Mouse (Mus musculus) kidney, embryonic 14.5 days (tissue): Measurements from ENCODE around the gene Abca15. TPM values are rescaled to one million over a fixed set of nuclear protein-coding genes. Genes with fewer than 3 reads are reported as not detected.

Source experiments
- ATAC-seq: fragments of 200-750 bp; cut with Nextera tagmentation; 2 replicates; pipeline ENCODE4 v1.8.0; 2017; ENCODE audit warnings: moderate number of reproducible peaks, mild to moderate bottlenecking, moderate TSS enrichment, moderate library complexity; ENCODE audit not compliant: low FRiP score, low TSS enrichment
- H3K27ac ChIP-seq: fragments of 300-500 bp; sonication (generic); 2 replicates; pipeline ENCODE4 v1.5.1; 2014; ENCODE audit warnings: low read depth, mild to moderate bottlenecking, low read length, moderate library complexity, mixed read lengths
- H3K27me3 ChIP-seq: fragments of 300-500 bp; sonication (generic); 2 replicates; pipeline ENCODE4 v1.6.1; 2014; ENCODE audit warnings: mild to moderate bottlenecking, low read length; ENCODE audit not compliant: control insufficient read depth, insufficient read depth
- H3K36me3 ChIP-seq: fragments of 300-500 bp; sonication (generic); 2 replicates; pipeline ENCODE4 v1.6.1; 2014; ENCODE audit warnings: low read length, mixed read lengths; ENCODE audit not compliant: control insufficient read depth, insufficient read depth
- H3K4me1 ChIP-seq: fragments of 300-500 bp; sonication (generic); 2 replicates; pipeline ENCODE4 v1.6.1; 2014; ENCODE audit warnings: low read length, mixed read lengths; ENCODE audit not compliant: control insufficient read depth, insufficient read depth
- H3K4me2 ChIP-seq: fragments of 300-500 bp; sonication (generic); replicated peaks from 2 replicates; pipeline ENCODE4 v1.6.1; 2014; ENCODE audit warnings: low read depth, mild to moderate bottlenecking, low read length
- H3K4me3 ChIP-seq: fragments of 300-500 bp; sonication (generic); 2 replicates; pipeline ENCODE4 v1.5.1; 2014; ENCODE audit warnings: mild to moderate bottlenecking, low read length
- H3K9ac ChIP-seq: fragments of 300-500 bp; sonication (generic); 2 replicates; pipeline ENCODE4 v1.6.1; 2014; ENCODE audit warnings: low read depth, mild to moderate bottlenecking, low read length, moderate library complexity
- H3K9me3 ChIP-seq: fragments of 300-500 bp; sonication (generic); 2 replicates; pipeline ENCODE4 v1.6.1; 2016; ENCODE audit warnings: low read length; ENCODE audit not compliant: control insufficient read depth
- WGBS: fragments of 180-500 bp; shearing (Covaris S2); extraction: QIAGEN DNeasy Blood & Tissue Kit; methylation state at CpG from one replicate; pipeline ENCODE4 v1.1.7; 2014; 5-methylcytosine and 5-hydroxymethylcytosine counted together
- polyA plus RNA-seq: library from polyadenylated mRNA; unstranded; fragments of >200 nt; fragmentation: Nextera tagmentation; extraction: Ambion mirVana; gene quantifications from 2 replicates; pipeline ENCODE4 v1.2.1, GENCODE M21; 2014

Gene Abca15
- polyA plus RNA-seq, 1 experiment from 2014 or later: not detected

DNA sequence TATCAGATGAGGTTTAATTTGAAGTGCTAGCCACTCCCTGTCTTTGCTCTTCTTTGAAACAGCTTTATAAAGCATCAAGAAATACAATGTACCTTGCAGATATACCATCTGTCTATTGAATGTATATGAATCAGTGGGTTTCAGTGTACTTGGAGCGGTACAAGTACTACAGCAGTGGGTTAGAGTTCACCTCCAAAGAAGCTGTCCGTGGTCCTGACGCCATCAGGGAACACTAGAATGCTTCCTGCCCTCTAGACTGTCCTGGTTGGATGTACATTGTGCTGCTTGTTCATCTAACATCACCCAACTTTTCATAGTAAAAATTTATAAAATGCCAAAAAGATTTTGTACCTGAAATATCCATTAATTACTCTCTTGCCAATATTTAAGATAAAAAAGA lies 98.2 kb downstream of the Abca15 start:
- Histone ChIP-seq H3K4me3 (no peak overlapping the region), H3K27me3 (no peaks in the 10 kb centered on the region), H3K36me3 (no peaks in the 10 kb centered on the region), H3K9me3 (no peaks in the 10 kb centered on the region), H3K4me2 (no peak overlapping the region), H3K9ac (no peak overlapping the region), H3K4me1 (no peaks in the 10 kb centered on the region), H3K27ac (no peak overlapping the region)
- no peak for ATAC-seq
- 23% methylated on average over 3 of the region's 3 CpGs for WGBS

DNA sequence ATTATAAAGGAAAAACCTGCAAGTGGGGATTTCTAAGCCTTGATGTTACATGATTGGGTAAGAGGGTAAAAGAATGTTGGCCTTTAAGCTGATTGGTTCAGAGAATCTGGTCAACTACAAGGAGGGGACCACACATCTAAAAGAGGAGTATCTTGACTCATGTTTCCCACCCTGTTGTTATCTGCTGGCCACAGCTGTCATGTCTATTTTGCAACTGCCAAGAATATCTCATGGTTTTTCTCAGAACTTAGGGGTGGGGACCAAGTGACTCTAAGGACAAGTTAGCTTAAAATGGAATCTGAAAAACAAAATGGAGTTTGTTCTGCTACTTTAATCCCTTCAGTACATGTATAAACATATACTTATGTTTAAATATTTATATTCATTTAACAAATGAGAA lies 103.0 kb downstream of the Abca15 start:
- no peaks in the 10 kb centered on the region for H3K4me1 ChIP-seq
- H3K4me2 ChIP-seq: no peak overlapping the region
- no peak for ATAC-seq
- no peak overlapping the region for H3K4me3 ChIP-seq
- no peak overlapping the region for H3K9ac ChIP-seq
- H3K27me3 ChIP-seq: no peaks in the 10 kb centered on the region
- H3K36me3 ChIP-seq: no peaks in the 10 kb centered on the region
- H3K27ac ChIP-seq: no peak overlapping the region
- no peaks in the 10 kb centered on the region for H3K9me3 ChIP-seq

Other genes with a start within 250 kb of the Abca15 start
- 0.04 TPM in 1 of 2 replicates, not detected in the other for gene Dnah3, start 233.4 kb upstream of the Abca15 start, polyA plus RNA-seq
- 28.6 and 30.5 TPM in 2 replicates for gene Tmem159, start 226.3 kb upstream of the Abca15 start, polyA plus RNA-seq
- not detected in 2 replicates for gene Zp2, start 183.4 kb upstream of the Abca15 start, polyA plus RNA-seq
- 1.2 and 1.5 TPM in 2 replicates for gene Anks4b, start 154.8 kb upstream of the Abca15 start, polyA plus RNA-seq
- gene Crym, start 126.6 kb upstream of the Abca15 start, polyA plus RNA-seq: 88.9 and 94.2 TPM in 2 replicates
- not detected in 2 replicates for gene Abca14, start 124.7 kb upstream of the Abca15 start, polyA plus RNA-seq
- not detected in 2 replicates for gene Abca16, start 81.0 kb downstream of the Abca15 start, polyA plus RNA-seq